Mouse (Mus musculus) spleen, adult 18-20 months (tissue): ENCODE measurements around the gene Gm2007.
"Not testable (repeated sequence)": the region's sequence is repeated elsewhere in the genome, so short reads cannot be mapped to it uniquely, and the experiment has no call there.

ENCODE experiments used
- DNase-seq, 2 experiments: peaks; one replicate each; pipeline ENCODE4 v3.0.0; 2022; ENCODE audit warnings: mixed read lengths in 2 of 2

Gene Gm2007

GRCm38 (mm10) chr2:175741237-175741636 lies at the start of gene Gm2007:
Gm2007 (plus strand) TSS chr2:175741537.
- not testable (repeated sequence) for DNase-seq

DNA sequence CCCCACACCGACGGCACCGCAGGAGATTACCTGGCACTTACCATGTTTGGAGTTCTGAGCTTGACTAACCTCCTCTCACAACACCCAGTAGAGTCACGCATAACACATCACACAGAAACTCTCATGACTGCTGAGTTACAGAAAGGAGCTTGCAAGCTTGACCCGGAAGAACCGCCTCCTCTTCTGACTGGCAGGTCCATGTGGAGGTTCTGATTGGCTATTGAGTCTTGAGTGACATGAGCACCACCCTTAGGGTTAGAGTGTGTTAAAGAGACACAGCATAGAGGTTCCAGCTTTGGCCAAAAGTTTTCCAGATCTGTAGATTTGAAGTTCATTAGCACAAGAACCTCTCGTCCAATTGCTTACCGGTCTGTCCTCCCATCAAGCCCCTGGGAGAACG lies 37.8 kb upstream of the Gm2007 start, which contains the start of gene Zfp969:
TSS of gene Zfp969 (minus strand) at position 101 of the 400 bp plus-strand sequence.
- DNase-seq: not testable (repeated sequence)

DNA sequence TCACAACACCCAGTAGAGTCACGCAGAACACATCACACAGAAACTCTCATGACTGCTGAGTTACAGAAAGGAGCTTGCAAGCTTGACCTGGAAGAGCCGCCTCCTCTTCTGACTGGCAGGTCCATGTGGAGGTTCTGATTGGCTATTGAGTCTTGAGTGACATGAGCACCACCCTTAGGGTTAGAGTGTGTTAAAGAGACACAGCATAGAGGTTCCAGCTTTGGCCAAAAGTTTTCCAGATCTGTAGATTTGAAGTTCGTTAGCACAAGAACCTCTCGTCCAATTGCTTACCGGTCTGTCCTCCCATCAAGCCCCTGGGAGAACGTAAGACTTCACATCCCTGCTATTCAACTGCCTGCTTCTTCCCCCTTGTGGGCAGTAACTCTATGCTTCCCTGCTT lies 59.7 kb downstream of the Gm2007 start, which contains the start of gene Gm14288:
TSS of gene Gm14288 (minus strand) at position 101 of the 400 bp plus-strand sequence.
- DNase-seq: not testable (repeated sequence)
